Comparison of ENCODE assay signal across 8 mouse cellular contexts in the genomic region with DNA sequence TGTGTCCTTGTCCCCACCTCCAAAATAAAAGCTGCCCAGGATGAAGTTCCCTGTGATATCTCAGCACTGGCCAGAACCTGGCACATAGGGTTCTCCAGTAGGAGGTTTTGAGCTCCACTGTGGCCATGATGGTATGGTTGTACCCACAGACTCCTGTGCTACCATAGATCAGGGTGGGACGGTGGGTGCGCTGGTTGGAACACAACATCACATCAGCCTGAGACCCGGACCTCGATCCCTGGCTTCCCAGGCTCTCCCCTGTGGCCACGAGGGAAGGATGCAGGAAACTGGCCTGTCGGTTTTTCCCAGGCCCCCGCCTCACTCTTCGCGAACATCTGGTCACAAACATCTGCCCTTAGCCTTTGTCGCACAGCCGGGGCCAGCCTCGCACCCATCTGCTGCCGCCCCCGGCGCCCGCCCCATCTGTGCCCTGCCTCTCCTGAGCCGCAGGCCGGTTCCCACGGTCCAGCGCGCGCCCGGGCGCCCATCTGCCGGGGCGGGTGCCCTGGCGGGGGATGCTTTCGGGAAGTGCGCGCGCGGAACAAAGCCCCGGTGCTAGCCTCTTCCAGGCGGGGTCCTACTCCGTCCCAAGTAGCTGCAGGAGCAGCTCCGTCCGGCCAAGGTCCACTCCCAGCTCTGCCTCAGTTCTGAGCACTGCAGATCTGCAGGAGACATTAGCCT. TPM values are rescaled to one million over a fixed set of nuclear protein-coding genes. Genes with fewer than 3 reads are reported as not detected.
DNase-seq lines count a peak whose midpoint lies in the region; ATAC-seq and TF ChIP-seq lines count a peak whose summit lies in the region.

No protein-coding gene starts in this region.

- peak overlapping the region; percentile 51 for H3K27ac ChIP-seq in left cerebral cortex, adult 2 months
- no peak overlapping the region for H3K27ac ChIP-seq in forebrain, postnatal 0 days (ENCODE audit: low read depth, low read length)
- H3K27ac ChIP-seq in hindbrain, postnatal 0 days = no peak overlapping the region
- H3K27ac ChIP-seq in lung, embryonic 14.5 days (ENCODE audit: low read depth) = peak overlapping the region; percentile 50; the same call in 1 of the 2 replicates

- intact Hi-C loops in left cerebral cortex, adult 2 months (cut with DNase I) = no loop called here
- intact Hi-C loops in left cerebral cortex, postnatal 36 days (cut with DNase I) = no loop called here
- intact Hi-C loops in left cerebral cortex, postnatal 14 days (cut with DNase I) = no loop called here

- TF ChIP-seq CTCF in left cerebral cortex, adult 2 months (IDR thresholded peaks at IDR 0.05) = no peak
- no peak for TF ChIP-seq CTCF in forebrain, postnatal 0 days (IDR thresholded peaks at IDR 0.05; ENCODE audit: low read depth)
- no peak for TF ChIP-seq CTCF in hindbrain, postnatal 0 days (IDR thresholded peaks at IDR 0.05; ENCODE audit: low read depth)
- no peak for TF ChIP-seq CTCF in lung, embryonic 14.5 days (IDR thresholded peaks at IDR 0.05; ENCODE audit: low read depth)

- no peaks in the 10 kb centered on the region for H3K9me3 ChIP-seq in forebrain, postnatal 0 days (ENCODE audit: low read length)
- no peaks in the 10 kb centered on the region for H3K9me3 ChIP-seq in hindbrain, postnatal 0 days (ENCODE audit: low read length)
- no peaks in the 10 kb centered on the region for H3K9me3 ChIP-seq in lung, embryonic 14.5 days (ENCODE audit: low read depth, low read length)

- peak overlapping the region; percentile 18 for H3K4me3 ChIP-seq in left cerebral cortex, adult 2 months
- H3K4me3 ChIP-seq in forebrain, postnatal 0 days (ENCODE audit: low read depth, low read length) = peak overlapping the region; percentile 19
- H3K4me3 ChIP-seq in hindbrain, postnatal 0 days (ENCODE audit: low read length) = peak overlapping the region; percentile 27
- peak overlapping the region; percentile 32 for H3K4me3 ChIP-seq in lung, embryonic 14.5 days (ENCODE audit: low read depth, low read length)

- 4% methylated on average over 36 of the region's 37 CpGs for WGBS in forebrain, postnatal 0 days
- 3% methylated on average over 37 of the region's 37 CpGs for WGBS in hindbrain, postnatal 0 days
- 2% methylated on average over 37 of the region's 37 CpGs for WGBS in lung, embryonic 14.5 days

- no peaks in the 10 kb centered on the region for H3K4me1 ChIP-seq in forebrain, postnatal 0 days (ENCODE audit: insufficient read depth)
- H3K4me1 ChIP-seq in hindbrain, postnatal 0 days (ENCODE audit: insufficient read depth, low read length) = 0 out of 2 replicates have a peak, but pooled peaks cover 4% of the 10 kb centered on the region
- H3K4me1 ChIP-seq in lung, embryonic 14.5 days (ENCODE audit: insufficient read depth) = peaks cover 29% of the 10 kb centered on the region

- peak overlapping the region; percentile 43 for H3K4me2 ChIP-seq in forebrain, postnatal 0 days (ENCODE audit: low read depth)
- H3K4me2 ChIP-seq in hindbrain, postnatal 0 days (ENCODE audit: low read depth, low read length) = peak overlapping the region; percentile 54
- peak overlapping the region; percentile 77 for H3K4me2 ChIP-seq in lung, embryonic 14.5 days

- peak overlapping the region; percentile 31 for H3K9ac ChIP-seq in forebrain, postnatal 0 days
- H3K9ac ChIP-seq in hindbrain, postnatal 0 days (replicated peaks; ENCODE audit: low read length) = peak overlapping the region; percentile 50
- H3K9ac ChIP-seq in lung, embryonic 14.5 days = peak overlapping the region; percentile 61

- H3K27me3 ChIP-seq in forebrain, postnatal 0 days (ENCODE audit: insufficient read depth, low read length) = no peaks in the 10 kb centered on the region
- no peaks in the 10 kb centered on the region for H3K27me3 ChIP-seq in hindbrain, postnatal 0 days (ENCODE audit: insufficient read depth, low read length)
- H3K27me3 ChIP-seq in lung, embryonic 14.5 days (ENCODE audit: insufficient read depth, low read length) = peaks cover 7% of the 10 kb centered on the region; the same call in 1 of the 2 replicates

- ATAC-seq in forebrain, postnatal 0 days = peak; percentile 34
- ATAC-seq in hindbrain, postnatal 0 days = peak; percentile 74
- peak; percentile 69 for ATAC-seq in lung, embryonic 14.5 days (ENCODE audit: insufficient read depth)

- no peaks in the 10 kb centered on the region for H3K36me3 ChIP-seq in forebrain, postnatal 0 days (ENCODE audit: insufficient read depth)
- H3K36me3 ChIP-seq in hindbrain, postnatal 0 days (ENCODE audit: insufficient read depth, low read length) = no peaks in the 10 kb centered on the region
- H3K36me3 ChIP-seq in lung, embryonic 14.5 days (ENCODE audit: insufficient read depth) = no peaks in the 10 kb centered on the region

- no peak for DNase-seq in left cerebral cortex, adult 2 months (ENCODE audit: extremely low spot score in 1 of 2, low spot score in 2 of 2)
- no peak for DNase-seq in left cerebral cortex, postnatal 36 days (ENCODE audit: low spot score in 2 of 2)
- DNase-seq in forebrain, postnatal 0 days = no peak
- DNase-seq in hindbrain, postnatal 0 days (ENCODE audit: low spot score) = peak; percentile 32
- peak; percentile 63 for DNase-seq in lung, embryonic 14.5 days
- DNase-seq in retina, postnatal 1 day = peak; percentile 84
- no peak for DNase-seq in layer of hippocampus, postnatal 25 days (ENCODE audit: extremely low spot score in 1 of 2, low spot score in 1 of 2)
- DNase-seq in left cerebral cortex, postnatal 14 days (ENCODE audit: low spot score in 2 of 2) = no peak

RNA-seq across cellular contexts. Expression of a gene that starts 12.3 kb away (rescaled TPM):
- total RNA-seq in left cerebral cortex, adult 2 months (2021) = 10 to 100 TPM; 22.4 to 24.2 TPM
- 10 to 100 TPM; 22.9 to 23.9 TPM for total RNA-seq in left cerebral cortex, postnatal 36 days (2021)
- total RNA-seq in forebrain, postnatal 0 days (2014; rRNA removed) = 58.8 and 70.5 TPM in 2 replicates
- polyA plus RNA-seq in forebrain, postnatal 0 days (2015; fragmentation: Nextera tagmentation; extraction: Ambion mirVana) = 59.8 and 71.3 TPM in 2 replicates
- total RNA-seq in hindbrain, postnatal 0 days (2014; rRNA removed) = 142 and 198 TPM in 2 replicates
- polyA plus RNA-seq in hindbrain, postnatal 0 days (2015; fragmentation: Nextera tagmentation; extraction: Ambion mirVana) = 99.3 and 104 TPM in 2 replicates
- polyA plus RNA-seq in lung, embryonic 14.5 days (2014; fragmentation: Nextera tagmentation; extraction: Ambion mirVana) = 122 and 123 TPM in 2 replicates
- total RNA-seq in layer of hippocampus, postnatal 25 days (2021) = 10 to 100 TPM; 19.6 to 22.4 TPM
- total RNA-seq in left cerebral cortex, postnatal 14 days (2021) = 10 to 100 TPM; 19.5 to 26.4 TPM

RNA-seq across cellular contexts. Expression of a gene that starts 30.2 kb away (rescaled TPM):
- total RNA-seq in left cerebral cortex, adult 2 months (2021) = 1 to 10 TPM; 1.7 to 1.9 TPM
- 1 to 10 TPM; 1.7 to 1.8 TPM for total RNA-seq in left cerebral cortex, postnatal 36 days (2021)
- 4.3 TPM in 2 replicates for total RNA-seq in forebrain, postnatal 0 days (2014; rRNA removed)
- 4.4 and 5.4 TPM in 2 replicates for polyA plus RNA-seq in forebrain, postnatal 0 days (2015; fragmentation: Nextera tagmentation; extraction: Ambion mirVana)
- 2.1 and 7.1 TPM in 2 replicates for total RNA-seq in hindbrain, postnatal 0 days (2014; rRNA removed)
- polyA plus RNA-seq in hindbrain, postnatal 0 days (2015; fragmentation: Nextera tagmentation; extraction: Ambion mirVana) = 4.8 and 6.1 TPM in 2 replicates
- polyA plus RNA-seq in lung, embryonic 14.5 days (2014; fragmentation: Nextera tagmentation; extraction: Ambion mirVana) = 51.4 and 59.6 TPM in 2 replicates
- total RNA-seq in layer of hippocampus, postnatal 25 days (2021) = 1 to 10 TPM; 2.0 to 2.7 TPM
- total RNA-seq in left cerebral cortex, postnatal 14 days (2021) = 1 to 10 TPM; 2.3 to 2.8 TPM

RNA-seq across cellular contexts. Expression of a gene that starts 37.0 kb away (rescaled TPM):
- 10 to 100 TPM; 17.6 to 19.8 TPM for total RNA-seq in left cerebral cortex, adult 2 months (2021)
- 10 to 100 TPM; 17.0 to 18.9 TPM for total RNA-seq in left cerebral cortex, postnatal 36 days (2021)
- total RNA-seq in forebrain, postnatal 0 days (2014; rRNA removed) = 21.5 and 30.8 TPM in 2 replicates
- polyA plus RNA-seq in forebrain, postnatal 0 days (2015; fragmentation: Nextera tagmentation; extraction: Ambion mirVana) = 26.6 and 29.9 TPM in 2 replicates
- total RNA-seq in hindbrain, postnatal 0 days (2014; rRNA removed) = 9.0 and 14.0 TPM in 2 replicates
- polyA plus RNA-seq in hindbrain, postnatal 0 days (2015; fragmentation: Nextera tagmentation; extraction: Ambion mirVana) = 29.4 and 31.2 TPM in 2 replicates
- polyA plus RNA-seq in lung, embryonic 14.5 days (2014; fragmentation: Nextera tagmentation; extraction: Ambion mirVana) = 28.5 and 32.7 TPM in 2 replicates
- 10 to 100 TPM; 21.2 to 22.8 TPM for total RNA-seq in layer of hippocampus, postnatal 25 days (2021)
- 10 to 100 TPM; 17.9 to 20.4 TPM for total RNA-seq in left cerebral cortex, postnatal 14 days (2021)

RNA-seq across cellular contexts. Expression of a gene that starts 54.5 kb away (rescaled TPM):
- total RNA-seq in left cerebral cortex, adult 2 months (2021) = 10 to 100 TPM; 77.2 to 82.2 TPM
- total RNA-seq in left cerebral cortex, postnatal 36 days (2021) = 10 to 100 TPM; 72.2 to 75.4 TPM
- 121 and 177 TPM in 2 replicates for total RNA-seq in forebrain, postnatal 0 days (2014; rRNA removed)
- 165 and 166 TPM in 2 replicates for polyA plus RNA-seq in forebrain, postnatal 0 days (2015; fragmentation: Nextera tagmentation; extraction: Ambion mirVana)
- 182 and 196 TPM in 2 replicates for total RNA-seq in hindbrain, postnatal 0 days (2014; rRNA removed)
- polyA plus RNA-seq in hindbrain, postnatal 0 days (2015; fragmentation: Nextera tagmentation; extraction: Ambion mirVana) = 162 and 163 TPM in 2 replicates
- polyA plus RNA-seq in lung, embryonic 14.5 days (2014; fragmentation: Nextera tagmentation; extraction: Ambion mirVana) = 97.6 and 98.1 TPM in 2 replicates
- total RNA-seq in layer of hippocampus, postnatal 25 days (2021) = 10 to 100 TPM; 78.4 to 81.8 TPM
- 10 to 100 TPM; 90.8 to 90.9 TPM for total RNA-seq in left cerebral cortex, postnatal 14 days (2021)

Comparison
In these comparisons a context has a peak if more than half of its experiments do, and no peak if none do; other contexts are left out.
1. DNase-seq: peak in hindbrain, postnatal 0 days (single experiment), lung, embryonic 14.5 days (single experiment) and retina, postnatal 1 day (single experiment); none in left cerebral cortex, adult 2 months (0 of 2), left cerebral cortex, postnatal 36 days (0 of 2), forebrain, postnatal 0 days (single experiment), layer of hippocampus, postnatal 25 days (0 of 2) and left cerebral cortex, postnatal 14 days (0 of 2).
2. H3K27ac ChIP-seq: peak in left cerebral cortex, adult 2 months (single experiment) and lung, embryonic 14.5 days (single experiment); none in forebrain, postnatal 0 days (single experiment) and hindbrain, postnatal 0 days (single experiment).
3. Peak in every context shown above with its lines, with median percentiles within 50 percentile points of each other: H3K4me3 ChIP-seq, ATAC-seq, H3K4me2 ChIP-seq and H3K9ac ChIP-seq.